Mouse (Mus musculus) stomach, postnatal 0 days (tissue): ENCODE measurements around the gene Phactr1.

Experiments
- CTCF ChIP-seq: IDR thresholded peaks from 2 replicates; pipeline ENCODE4 v1.5.1; 2016; ENCODE audit warnings: antibody characterized with exemption, low read depth, mild to moderate bottlenecking, moderate library complexity
- EP300 ChIP-seq: optimal IDR thresholded peaks from 2 replicates; pipeline ENCODE3; 2016; ENCODE audit warnings: antibody characterized with exemption

DNA sequence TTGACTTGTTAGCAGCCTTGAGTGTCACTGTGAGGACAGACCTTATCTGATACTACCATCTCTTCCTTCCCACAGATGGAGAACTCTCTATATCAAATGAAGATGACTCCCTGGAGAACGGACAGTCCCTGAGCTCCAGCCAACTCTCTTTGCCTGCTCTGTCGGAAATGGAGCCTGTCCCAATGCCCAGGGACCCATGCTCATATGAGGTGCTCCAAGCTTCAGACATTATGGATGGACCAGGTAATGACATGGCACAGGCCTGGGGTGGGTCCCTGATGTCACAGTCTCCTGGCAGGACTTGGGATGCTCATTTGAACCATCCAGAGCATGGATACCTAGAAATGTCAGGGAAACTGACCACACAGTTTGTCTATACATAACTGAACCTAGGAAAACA is 376.7 kb downstream of the Phactr1 start:
- TF ChIP-seq CTCF (no peak), EP300 (no peak)
